Mouse (Mus musculus): ENCODE data around the gene Pcyox1.
"Not testable (repeated sequence)": the region's sequence is repeated elsewhere in the genome, so short reads cannot be mapped to it uniquely, and the experiment has no call there.

Gene Pcyox1

GRCm38 (mm10) chr6:86364442-86365141 lies 32.4 kb downstream of the Pcyox1 start:
- DNase-seq = peak; percentile 73

- DNase-seq = no peak
Measured at GRCm38 (mm10) chr6:86361373-86361772, 35.6 kb downstream of the Pcyox1 start.

- no peak for DNase-seq
Measured at GRCm38 (mm10) chr6:86360691-86361090, 36.3 kb downstream of the Pcyox1 start.

GRCm38 (mm10) chr6:86356956-86357355 lies 40.0 kb downstream of the Pcyox1 start:
- DNase-seq = no peak

DNA sequence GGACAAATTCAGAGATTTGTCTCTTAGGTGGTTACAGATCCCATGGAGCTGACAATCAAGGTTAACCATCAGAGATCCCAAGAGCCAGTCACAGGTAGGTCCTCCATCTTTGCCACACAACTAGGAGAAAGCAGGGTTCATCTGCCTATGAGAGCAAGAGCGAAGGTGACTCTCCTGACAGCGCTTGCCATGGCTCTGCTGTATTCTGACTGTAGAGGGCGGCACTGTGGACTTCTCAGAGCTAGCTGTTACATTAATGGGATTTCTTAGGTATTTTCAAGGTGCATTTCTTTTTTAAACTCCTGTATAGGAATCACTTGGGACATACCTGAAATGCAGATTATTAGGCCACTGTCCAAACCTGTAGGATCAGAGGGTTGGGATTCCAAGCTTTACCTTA lies 42.0 kb downstream of the Pcyox1 start:
- DNase-seq = no peak

DNA sequence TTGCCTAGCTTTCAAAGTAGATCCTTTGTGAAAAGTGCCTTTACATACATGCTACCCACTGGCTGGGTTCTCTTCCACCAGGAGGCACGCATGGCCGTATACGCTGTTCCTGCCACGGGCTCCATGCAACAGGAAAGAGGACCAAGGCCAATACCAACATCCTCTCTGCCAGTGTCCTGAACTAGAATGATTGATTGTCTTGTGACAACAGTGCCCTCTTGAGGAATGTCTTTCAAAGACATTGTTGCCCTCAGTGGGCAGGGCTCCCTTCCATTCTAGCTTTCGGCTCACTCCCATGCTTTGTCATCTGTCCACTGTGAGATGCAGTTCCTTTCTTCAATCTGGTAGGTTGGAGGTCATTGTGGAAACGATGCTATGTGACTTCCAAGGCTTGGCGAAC lies 47.7 kb downstream of the Pcyox1 start:
- peak; percentile 45 for DNase-seq

DNA sequence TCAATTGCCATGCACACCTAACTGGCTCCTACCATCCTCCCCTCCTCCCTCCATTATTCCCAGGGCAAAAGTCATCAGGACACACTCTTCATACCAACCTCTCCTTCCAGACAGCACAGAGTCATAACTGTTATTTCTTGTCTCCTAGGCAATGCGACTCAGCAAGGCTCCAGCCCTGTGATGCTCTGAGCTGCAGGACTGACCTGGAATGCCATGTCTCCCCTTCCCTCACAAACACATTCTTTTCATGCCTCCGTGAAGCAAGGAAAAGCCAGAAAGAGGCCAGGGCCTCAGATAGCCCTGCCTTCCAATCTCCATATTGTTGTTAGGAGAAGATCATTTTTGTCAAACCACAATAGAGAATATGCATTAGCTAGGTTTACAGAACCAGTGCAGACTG lies 50.9 kb downstream of the Pcyox1 start:
- no peak for DNase-seq

DNA sequence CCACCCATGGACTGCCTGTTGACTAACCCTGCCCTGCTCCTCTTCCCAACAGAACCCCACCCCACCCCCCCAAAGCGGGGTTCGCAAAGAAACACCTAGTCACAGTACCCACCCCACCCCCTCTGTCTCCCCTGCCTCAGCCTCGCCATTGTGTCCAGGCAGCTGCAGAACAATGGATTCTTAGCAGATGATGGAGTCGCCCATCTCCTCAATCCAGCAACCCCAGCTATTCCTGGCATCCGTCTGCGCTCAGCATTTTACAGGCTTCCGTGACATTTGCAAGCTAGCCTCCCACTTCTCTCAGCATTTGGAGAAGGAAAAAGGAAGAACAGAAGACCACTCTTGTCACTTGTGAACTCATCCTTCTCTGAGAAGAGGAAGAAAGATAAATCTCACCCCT lies 53.3 kb downstream of the Pcyox1 start:
- DNase-seq = no peak

- not testable (repeated sequence) for DNase-seq
Measured at GRCm38 (mm10) chr6:86336340-86336739, 60.6 kb downstream of the Pcyox1 start.

Data from layer of hippocampus, adult 9-11 months (tissue).